Mouse (Mus musculus): ENCODE measurements at regions not wholly inside any gene's neighbourhood (a gene's known extent, or its start where the extent isn't known, plus 50 kb on each side); places are given as distances from the start of the nearest gene placed in this dataset.

DNA sequence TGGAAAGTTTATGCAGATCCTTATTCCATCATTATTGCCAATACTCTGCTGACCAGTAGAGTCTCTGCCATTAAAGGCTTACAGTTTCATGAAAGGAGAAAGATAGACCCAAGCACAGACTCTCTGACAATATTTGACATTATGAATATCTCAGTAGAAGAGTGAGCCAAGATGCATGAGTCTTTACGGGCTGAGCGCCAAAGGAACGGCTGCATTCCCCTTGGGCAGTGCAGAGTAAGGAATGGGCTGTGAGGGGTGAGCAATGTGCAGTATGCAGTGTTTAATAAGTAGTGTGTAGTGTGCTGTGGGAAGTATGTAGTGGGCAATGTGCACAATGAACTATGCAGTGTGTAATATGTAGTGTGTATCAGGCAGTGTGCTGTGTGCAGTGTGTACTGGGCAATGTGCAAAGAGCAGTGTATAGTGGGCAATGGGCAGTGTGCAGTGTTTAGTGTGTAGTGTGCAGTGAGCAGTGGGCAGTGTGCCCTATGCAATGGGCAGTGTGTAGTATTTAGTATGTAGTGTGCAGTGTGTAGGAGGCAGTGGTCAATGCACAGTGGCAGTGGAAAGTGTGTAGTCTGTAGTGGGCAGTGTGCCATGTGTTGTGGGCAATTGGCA is 671.8 kb downstream of the 5730522E02Rik start:
- no peak overlapping the region for H3K27ac ChIP-seq (ENCODE audit: insufficient read depth, low read length)
- TF ChIP-seq POLR2A (IDR thresholded peaks at IDR 0.05; ENCODE audit: low read depth, low read length) (no peak), CTCF (IDR thresholded peaks at IDR 0.05; ENCODE audit: borderline replicate concordance, insufficient read depth, low read length) (no peak)
- no peak overlapping the region for H3K4me3 ChIP-seq (ENCODE audit: insufficient read depth, low read length)

GRCm38 (mm10) chr11:25536069-25536468 is 674.5 kb downstream of the 5730522E02Rik start:
- Histone ChIP-seq H3K4me3 (ENCODE audit: insufficient read depth, low read length) (no peak overlapping the region), H3K27ac (ENCODE audit: insufficient read depth, low read length) (no peak overlapping the region), H3K4me1 (ENCODE audit: control insufficient read depth, insufficient read depth, low read length) (no peaks in the 10 kb centered on the region)
- TF ChIP-seq CTCF (IDR thresholded peaks at IDR 0.05; ENCODE audit: borderline replicate concordance, insufficient read depth, low read length) (no peak), POLR2A (IDR thresholded peaks at IDR 0.05; ENCODE audit: low read depth, low read length) (no peak)

More for the DNA sequence above, 671.8 kb downstream of the 5730522E02Rik start:
- H3K4me1 ChIP-seq (ENCODE audit: control insufficient read depth, insufficient read depth, low read length): no peaks in the 10 kb centered on the region

DNA sequence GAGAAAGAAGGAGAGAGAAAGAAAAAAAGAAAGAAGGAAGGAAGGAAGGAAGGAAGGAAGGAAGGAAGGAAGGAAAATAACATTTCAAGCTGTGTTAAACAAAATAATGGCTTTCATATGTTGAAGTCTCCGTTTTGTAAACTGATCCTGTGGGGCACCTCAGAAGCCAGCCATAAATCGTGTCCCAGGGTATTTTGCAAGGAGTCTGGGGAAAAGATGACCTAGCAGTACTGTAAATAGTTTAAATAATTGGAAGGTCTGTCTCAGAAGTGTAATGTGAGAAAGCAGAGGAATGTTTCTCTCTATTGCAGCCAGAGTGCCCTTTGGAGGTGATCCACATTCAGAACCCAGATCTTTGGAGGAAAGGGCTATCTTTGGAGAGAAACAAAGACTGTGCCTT is 677.5 kb downstream of the 5730522E02Rik start:
- Histone ChIP-seq H3K4me3 (ENCODE audit: insufficient read depth, low read length) (no peak overlapping the region), H3K27ac (ENCODE audit: insufficient read depth, low read length) (no peak overlapping the region), H3K4me1 (ENCODE audit: control insufficient read depth, insufficient read depth, low read length) (no peaks in the 10 kb centered on the region)
- TF ChIP-seq POLR2A (IDR thresholded peaks at IDR 0.05; ENCODE audit: low read depth, low read length) (no peak), CTCF (IDR thresholded peaks at IDR 0.05; ENCODE audit: borderline replicate concordance, insufficient read depth, low read length) (no peak)

DNA sequence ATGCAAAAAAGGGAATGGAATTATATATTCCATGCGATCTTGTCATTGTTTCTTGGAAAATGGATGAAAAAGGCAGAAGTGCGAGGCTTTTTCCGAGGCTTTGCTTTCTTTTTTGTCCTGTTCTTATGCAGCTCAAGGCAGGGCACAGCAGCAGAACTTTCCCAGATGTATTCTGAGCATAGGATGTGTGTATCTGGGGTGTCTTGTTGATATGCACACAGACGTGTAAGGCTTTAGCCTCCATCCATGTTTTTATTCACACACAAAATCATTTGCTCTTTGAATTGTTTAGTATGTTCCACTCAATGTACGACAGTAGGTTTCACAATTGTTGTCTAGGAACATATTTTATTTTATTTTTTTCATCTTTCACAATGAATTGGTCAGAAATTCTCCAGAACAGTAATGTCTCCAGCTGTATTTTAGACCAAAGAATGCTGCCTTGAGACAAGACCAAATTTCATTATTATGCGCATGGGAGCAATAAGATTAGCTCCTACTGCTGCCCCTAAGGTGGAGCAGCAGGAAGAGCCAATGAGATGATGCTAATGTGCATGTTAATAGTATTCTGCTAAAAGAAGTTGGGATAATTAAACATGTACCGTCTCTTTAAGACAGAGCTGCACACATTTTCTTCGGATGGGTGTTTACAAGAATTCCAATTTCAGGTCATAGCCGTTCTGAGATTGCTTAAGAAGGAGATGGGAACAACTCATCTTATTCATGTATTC is 678.7 kb downstream of the 5730522E02Rik start:
- Histone ChIP-seq H3K4me1 (ENCODE audit: control insufficient read depth, insufficient read depth, low read length) (no peaks in the 10 kb centered on the region), H3K27ac (ENCODE audit: insufficient read depth, low read length) (no peak overlapping the region), H3K4me3 (ENCODE audit: insufficient read depth, low read length) (no peak overlapping the region)
- TF ChIP-seq POLR2A (IDR thresholded peaks at IDR 0.05; ENCODE audit: low read depth, low read length) (no peak), CTCF (IDR thresholded peaks at IDR 0.05; ENCODE audit: borderline replicate concordance, insufficient read depth, low read length) (no peak)

DNA sequence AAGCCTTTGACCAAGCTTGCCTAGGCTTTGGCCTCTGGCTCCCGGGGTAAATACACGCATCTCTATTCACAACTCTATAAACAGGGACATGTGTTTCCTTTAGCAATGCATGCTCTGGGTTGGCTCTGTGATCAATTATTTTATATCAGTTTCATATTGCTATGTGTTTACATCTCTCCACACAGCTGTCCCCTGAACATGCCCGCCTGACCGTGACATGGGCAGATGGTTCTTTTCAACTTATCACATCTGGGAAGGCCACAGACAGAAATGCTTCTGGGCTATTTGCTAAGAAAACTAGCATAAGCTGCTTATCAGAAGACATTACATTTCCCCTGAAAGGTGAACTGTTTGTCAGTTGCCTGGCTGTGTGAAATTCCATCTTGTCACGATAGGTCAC is 682.5 kb downstream of the 5730522E02Rik start:
- no peak for TF ChIP-seq CTCF (IDR thresholded peaks at IDR 0.05; ENCODE audit: borderline replicate concordance, insufficient read depth, low read length)
- TF ChIP-seq POLR2A (IDR thresholded peaks at IDR 0.05; ENCODE audit: low read depth, low read length): no peak
- Histone ChIP-seq H3K4me1 (ENCODE audit: control insufficient read depth, insufficient read depth, low read length) (no peaks in the 10 kb centered on the region), H3K27ac (ENCODE audit: insufficient read depth, low read length) (no peak overlapping the region), H3K4me3 (ENCODE audit: insufficient read depth, low read length) (no peak overlapping the region)

DNA sequence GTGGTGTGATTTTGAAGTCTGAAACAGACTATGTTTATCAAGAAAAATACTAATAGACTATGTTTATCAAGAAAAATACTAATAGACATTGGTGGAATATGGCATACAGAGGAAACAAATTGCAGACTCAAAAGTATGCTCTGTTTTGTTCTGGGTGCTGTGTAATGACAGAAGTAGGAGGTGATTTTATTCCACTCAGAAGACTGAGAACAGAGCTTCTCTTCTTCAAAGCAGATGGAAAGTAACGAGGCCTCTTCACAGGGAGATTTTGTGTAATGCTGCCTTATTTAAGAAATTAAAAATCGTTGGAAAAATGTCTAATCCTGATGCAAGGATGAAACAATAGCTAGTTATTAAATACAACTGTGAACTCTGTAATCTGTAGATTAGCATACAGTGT is 691.7 kb downstream of the 5730522E02Rik start:
- no peaks in the 10 kb centered on the region for H3K4me1 ChIP-seq (ENCODE audit: control insufficient read depth, insufficient read depth, low read length)
- no peak overlapping the region for H3K4me3 ChIP-seq (ENCODE audit: insufficient read depth, low read length)
- no peak for TF ChIP-seq POLR2A (IDR thresholded peaks at IDR 0.05; ENCODE audit: low read depth, low read length)
- no peak for TF ChIP-seq CTCF (IDR thresholded peaks at IDR 0.05; ENCODE audit: borderline replicate concordance, insufficient read depth, low read length)
- no peak overlapping the region for H3K27ac ChIP-seq (ENCODE audit: insufficient read depth, low read length)

DNA sequence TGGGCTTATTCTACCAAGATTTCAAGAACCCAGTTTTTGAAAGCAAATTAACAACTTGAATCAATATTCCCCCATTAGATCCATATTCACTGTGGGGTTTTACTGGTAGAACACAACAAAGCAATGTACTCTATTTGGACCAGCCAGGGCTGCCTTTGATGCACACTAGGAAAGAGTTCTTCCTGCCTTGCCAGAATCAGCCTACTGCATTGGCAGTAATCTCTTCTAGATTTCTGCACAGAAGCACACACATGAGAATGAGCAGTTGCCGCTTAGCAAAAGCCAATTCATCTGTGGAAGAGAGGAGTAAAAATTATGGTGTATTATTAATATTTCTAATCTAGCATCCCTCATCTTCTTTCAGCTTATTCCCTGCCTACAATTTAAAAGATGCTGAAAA is 692.4 kb downstream of the 5730522E02Rik start:
- no peak overlapping the region for H3K27ac ChIP-seq (ENCODE audit: insufficient read depth, low read length)
- H3K4me1 ChIP-seq (ENCODE audit: control insufficient read depth, insufficient read depth, low read length): no peaks in the 10 kb centered on the region
- H3K4me3 ChIP-seq (ENCODE audit: insufficient read depth, low read length): no peak overlapping the region
- TF ChIP-seq CTCF (IDR thresholded peaks at IDR 0.05; ENCODE audit: borderline replicate concordance, insufficient read depth, low read length): no peak
- no peak for TF ChIP-seq POLR2A (IDR thresholded peaks at IDR 0.05; ENCODE audit: low read depth, low read length)

GRCm38 (mm10) chr11:25505500-25505899 is 705.1 kb downstream of the 5730522E02Rik start:
- TF ChIP-seq POLR2A (IDR thresholded peaks at IDR 0.05; ENCODE audit: low read depth, low read length): no peak
- no peak for TF ChIP-seq CTCF (IDR thresholded peaks at IDR 0.05; ENCODE audit: borderline replicate concordance, insufficient read depth, low read length)
- no peak overlapping the region for H3K4me3 ChIP-seq (ENCODE audit: insufficient read depth, low read length)
- H3K4me1 ChIP-seq (ENCODE audit: control insufficient read depth, insufficient read depth, low read length): no peaks in the 10 kb centered on the region
- no peak overlapping the region for H3K27ac ChIP-seq (ENCODE audit: insufficient read depth, low read length)

- Histone ChIP-seq H3K4me1 (ENCODE audit: control insufficient read depth, insufficient read depth, low read length) (no peaks in the 10 kb centered on the region), H3K4me3 (ENCODE audit: insufficient read depth, low read length) (no peak overlapping the region), H3K27ac (ENCODE audit: insufficient read depth, low read length) (no peak overlapping the region)
- TF ChIP-seq CTCF (IDR thresholded peaks at IDR 0.05; ENCODE audit: borderline replicate concordance, insufficient read depth, low read length) (no peak), POLR2A (IDR thresholded peaks at IDR 0.05; ENCODE audit: low read depth, low read length) (no peak)
Observed at GRCm38 (mm10) chr11:25473682-25474365, 736.7 kb downstream of the 5730522E02Rik start.

DNA sequence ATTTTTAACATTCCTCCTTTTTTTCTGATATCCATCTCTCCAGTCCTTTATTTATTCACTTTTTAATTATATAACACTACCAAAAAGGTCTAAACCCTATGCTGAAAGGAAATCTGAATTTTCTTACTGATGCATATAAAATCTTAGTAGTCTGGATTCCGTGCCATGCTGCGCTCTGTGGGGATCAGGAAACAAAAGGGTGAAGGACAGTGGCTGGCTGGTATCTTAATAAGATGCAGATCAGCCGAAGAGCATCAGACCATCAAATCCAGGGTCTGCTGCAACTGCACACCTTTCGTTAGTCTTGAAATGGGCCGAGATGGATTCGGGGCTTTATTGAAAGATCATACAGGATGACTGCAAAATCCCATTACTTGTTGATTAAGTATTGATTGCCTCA is 740.7 kb downstream of the 5730522E02Rik start:
- no peak overlapping the region for H3K4me3 ChIP-seq (ENCODE audit: insufficient read depth, low read length)
- no peak overlapping the region for H3K27ac ChIP-seq (ENCODE audit: insufficient read depth, low read length)
- no peaks in the 10 kb centered on the region for H3K4me1 ChIP-seq (ENCODE audit: control insufficient read depth, insufficient read depth, low read length)
- TF ChIP-seq CTCF (IDR thresholded peaks at IDR 0.05; ENCODE audit: borderline replicate concordance, insufficient read depth, low read length): no peak
- no peak for TF ChIP-seq POLR2A (IDR thresholded peaks at IDR 0.05; ENCODE audit: low read depth, low read length)
